Mouse (Mus musculus): ENCODE measurements around the gene Hes2. TPM values are rescaled to one million over a fixed set of nuclear protein-coding genes. Genes with fewer than 3 reads are reported as not detected.

Hes2 gene
- polyA plus RNA-seq, 1 experiment, result 0.73 TPM

DNA sequence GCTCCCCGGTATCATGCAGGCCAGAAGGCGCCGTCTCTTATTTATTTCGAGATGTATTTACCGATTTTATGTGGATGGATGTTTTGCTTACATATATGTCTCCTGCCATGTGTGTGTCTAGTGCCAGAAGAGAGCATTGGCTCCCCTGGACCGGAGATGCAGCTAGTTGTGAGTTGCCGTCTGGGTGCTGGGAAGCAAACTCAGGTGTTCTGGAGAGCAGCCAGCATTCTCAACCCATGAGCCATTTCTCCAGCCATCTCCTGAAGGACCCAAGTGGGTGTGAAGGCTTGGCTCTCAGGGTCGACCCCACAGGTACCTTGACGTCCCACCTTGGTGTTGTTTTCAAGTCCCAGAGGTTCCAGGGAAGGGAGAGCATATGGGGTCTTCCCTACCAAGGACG is 23.5 kb downstream of the Hes2 start:
- peaks cover 14% of the 10 kb centered on the region for H3K4me1 ChIP-seq (ENCODE audit: control insufficient read depth, insufficient read depth, low read length)
- H3K36me3 ChIP-seq (ENCODE audit: control insufficient read depth, insufficient read depth, low read length), result no peaks in the 10 kb centered on the region; the same call in 1 of the 2 replicates
- no peak overlapping the region for H3K27ac ChIP-seq (ENCODE audit: control insufficient read depth, insufficient read depth, low read depth, low read length)
- no peak for TF ChIP-seq CTCF (IDR thresholded peaks at IDR 0.05; ENCODE audit: control insufficient read depth, insufficient read depth, insufficient replicate concordance, low read depth, low read length)
- no peak for TF ChIP-seq POLR2A (IDR thresholded peaks at IDR 0.05; ENCODE audit: control insufficient read depth, low read depth, low read length)
- H3K4me3 ChIP-seq (ENCODE audit: control insufficient read depth, low read depth, low read length), result no peak overlapping the region
- H3K27me3 ChIP-seq (ENCODE audit: control insufficient read depth, insufficient read depth, low read length), result no peaks in the 10 kb centered on the region

DNA sequence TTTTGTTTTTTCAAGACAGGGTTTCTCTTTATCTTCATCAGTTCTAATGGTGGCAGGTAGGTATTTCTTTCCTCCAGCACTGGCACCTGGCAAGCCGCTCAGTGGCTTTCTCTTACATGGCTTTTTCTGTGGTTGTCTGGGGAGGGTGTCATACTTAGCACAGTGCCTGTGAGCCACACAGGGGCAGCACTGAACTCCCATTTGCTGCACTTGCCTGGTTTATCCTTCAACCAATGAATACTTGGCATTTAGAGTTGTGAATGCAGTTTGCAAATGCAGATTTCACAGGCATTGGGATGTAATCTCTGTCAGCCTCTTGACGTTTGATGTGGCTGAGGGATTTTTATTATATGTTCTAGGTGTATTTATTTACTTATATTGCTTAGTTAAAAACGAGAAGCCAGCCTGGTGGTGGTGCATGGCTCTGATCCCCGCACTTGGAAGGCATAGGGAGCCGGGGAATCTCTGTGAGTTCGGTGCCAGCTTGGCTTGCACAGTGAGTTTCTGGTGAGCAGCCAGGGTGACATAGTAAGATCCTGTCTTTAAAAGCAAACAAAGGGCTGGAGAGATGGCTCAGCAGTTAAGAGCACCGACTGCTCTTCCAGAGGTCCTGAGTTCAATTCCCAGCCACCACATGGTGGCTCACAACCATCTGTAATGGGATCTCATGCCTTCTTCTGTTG is 25.8 kb downstream of the Hes2 start:
- TF ChIP-seq CTCF (IDR thresholded peaks at IDR 0.05; ENCODE audit: control insufficient read depth, insufficient read depth, insufficient replicate concordance, low read depth, low read length), result no peak
- no peak for TF ChIP-seq POLR2A (IDR thresholded peaks at IDR 0.05; ENCODE audit: control insufficient read depth, low read depth, low read length)
- H3K4me3 ChIP-seq (ENCODE audit: control insufficient read depth, low read depth, low read length), result no peak overlapping the region
- H3K27me3 ChIP-seq (ENCODE audit: control insufficient read depth, insufficient read depth, low read length), result no peaks in the 10 kb centered on the region
- H3K4me1 ChIP-seq (ENCODE audit: control insufficient read depth, insufficient read depth, low read length), result peaks cover under 1% of the 10 kb centered on the region; the same call in 1 of the 2 replicates
- no peaks in the 10 kb centered on the region for H3K36me3 ChIP-seq (ENCODE audit: control insufficient read depth, insufficient read depth, low read length)
- H3K27ac ChIP-seq (ENCODE audit: control insufficient read depth, insufficient read depth, low read depth, low read length), result no peak overlapping the region

DNA sequence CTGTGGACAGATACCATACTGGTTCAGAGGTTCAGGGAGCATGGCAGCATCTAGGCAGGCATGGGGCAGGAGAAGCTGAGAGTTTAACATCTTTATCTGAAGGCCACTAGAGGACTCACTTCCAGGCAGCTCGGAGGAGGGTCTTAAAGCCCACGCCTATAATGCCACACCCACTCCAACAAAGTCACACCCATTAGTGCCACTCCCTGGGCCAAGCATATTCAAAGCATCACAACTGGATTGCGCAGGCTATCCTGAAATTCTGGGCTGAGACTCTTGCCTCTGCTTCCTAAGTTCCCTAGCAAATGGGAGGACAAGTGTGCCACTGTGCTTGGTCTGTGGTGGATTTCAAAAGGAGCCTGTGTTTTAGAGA is 26.5 kb downstream of the Hes2 start:
- Histone ChIP-seq H3K4me1 (ENCODE audit: control insufficient read depth, insufficient read depth, low read length) (no peaks in the 10 kb centered on the region; the same call in 1 of the 2 replicates), H3K27me3 (ENCODE audit: control insufficient read depth, insufficient read depth, low read length) (no peaks in the 10 kb centered on the region), H3K27ac (ENCODE audit: control insufficient read depth, insufficient read depth, low read depth, low read length) (no peak overlapping the region), H3K4me3 (ENCODE audit: control insufficient read depth, low read depth, low read length) (no peak overlapping the region), H3K36me3 (ENCODE audit: control insufficient read depth, insufficient read depth, low read length) (no peaks in the 10 kb centered on the region)
- TF ChIP-seq CTCF (IDR thresholded peaks at IDR 0.05; ENCODE audit: control insufficient read depth, insufficient read depth, insufficient replicate concordance, low read depth, low read length) (no peak), POLR2A (IDR thresholded peaks at IDR 0.05; ENCODE audit: control insufficient read depth, low read depth, low read length) (no peak)

DNA sequence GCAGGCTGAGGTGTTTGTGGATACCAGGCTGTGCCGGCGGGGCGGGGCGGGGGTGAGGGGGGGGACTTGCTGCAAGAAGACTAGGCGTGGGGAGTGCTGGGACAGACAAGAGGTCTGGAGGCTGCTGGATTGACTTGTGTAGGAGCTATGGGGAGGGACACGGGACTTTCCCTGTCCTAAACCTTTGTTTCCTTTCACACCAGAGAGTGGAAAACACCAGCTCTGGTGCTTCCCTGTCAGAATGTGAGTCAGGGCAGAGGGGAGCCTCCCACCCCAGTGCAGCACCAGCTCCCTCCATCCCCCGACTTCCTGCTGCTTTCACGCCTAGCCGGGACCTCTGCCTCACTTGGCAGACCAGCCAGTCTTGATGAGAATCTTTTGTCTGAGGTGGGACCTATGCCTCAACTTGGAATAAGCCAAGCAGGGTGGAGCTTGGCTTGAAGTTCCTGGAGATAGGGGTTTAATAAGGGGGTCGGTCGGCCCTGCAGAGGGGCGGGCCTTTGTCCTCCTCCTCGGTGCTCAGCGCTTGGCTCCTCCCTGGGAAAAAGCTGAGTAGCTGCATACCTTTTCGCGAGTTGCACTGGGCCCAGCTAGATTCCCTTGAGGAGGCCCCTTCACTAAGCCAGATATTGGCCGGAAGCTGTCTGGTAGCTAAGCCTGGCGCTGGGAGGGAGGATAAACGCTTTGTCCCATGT is 27.0 kb downstream of the Hes2 start:
- Histone ChIP-seq H3K27ac (ENCODE audit: control insufficient read depth, insufficient read depth, low read depth, low read length) (no peak overlapping the region), H3K4me1 (ENCODE audit: control insufficient read depth, insufficient read depth, low read length) (no peaks in the 10 kb centered on the region; the same call in 1 of the 2 replicates), H3K27me3 (ENCODE audit: control insufficient read depth, insufficient read depth, low read length) (no peaks in the 10 kb centered on the region), H3K4me3 (ENCODE audit: control insufficient read depth, low read depth, low read length) (no peak overlapping the region), H3K36me3 (ENCODE audit: control insufficient read depth, insufficient read depth, low read length) (no peaks in the 10 kb centered on the region)
- TF ChIP-seq POLR2A (IDR thresholded peaks at IDR 0.05; ENCODE audit: control insufficient read depth, low read depth, low read length) (no peak), CTCF (IDR thresholded peaks at IDR 0.05; ENCODE audit: control insufficient read depth, insufficient read depth, insufficient replicate concordance, low read depth, low read length) (no peak)

DNA sequence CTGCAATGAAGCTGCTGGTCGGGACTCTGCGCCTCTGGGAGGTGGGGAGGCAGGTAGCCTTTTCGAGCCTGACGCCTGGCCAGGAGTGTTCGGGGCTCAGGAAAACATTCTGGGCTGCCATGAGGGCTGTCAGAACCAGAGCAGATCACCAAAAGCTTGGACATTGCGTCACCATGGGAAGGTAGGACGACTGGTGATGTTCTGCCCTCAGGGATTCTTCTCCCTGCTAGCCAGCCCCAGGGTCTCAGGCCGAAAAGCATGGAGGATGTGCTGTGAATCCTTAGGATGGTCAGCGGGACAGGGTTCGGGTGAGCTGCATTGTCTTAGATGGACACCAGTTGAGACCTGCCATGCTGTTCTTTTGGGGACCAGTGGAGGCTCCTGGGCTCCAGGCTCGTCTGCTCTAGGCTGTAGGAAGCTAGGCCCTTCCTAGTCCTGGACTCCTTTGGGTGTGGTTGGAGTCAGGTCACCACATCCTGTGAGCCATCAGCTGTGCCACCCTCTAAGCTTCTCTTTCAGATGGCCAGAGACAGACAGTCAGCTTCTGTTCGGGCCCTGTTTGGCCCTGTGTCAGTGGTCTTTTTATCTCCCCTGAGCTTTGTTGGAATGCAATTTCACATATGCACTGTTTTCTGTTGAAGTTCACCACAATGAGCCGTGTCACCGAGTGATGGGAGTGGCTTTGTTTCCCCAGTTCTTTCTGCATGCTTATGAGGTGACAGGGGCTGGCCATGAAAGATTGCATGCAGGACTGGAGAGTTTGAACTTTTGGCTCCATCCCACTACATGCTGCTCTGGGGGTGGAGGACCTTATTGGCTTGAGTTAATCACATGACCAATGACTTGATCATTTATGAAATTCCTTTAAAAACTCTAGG is 27.8 kb downstream of the Hes2 start:
- no peak overlapping the region for H3K27ac ChIP-seq (ENCODE audit: control insufficient read depth, insufficient read depth, low read depth, low read length)
- no peaks in the 10 kb centered on the region; the same call in 1 of the 2 replicates for H3K4me1 ChIP-seq (ENCODE audit: control insufficient read depth, insufficient read depth, low read length)
- TF ChIP-seq CTCF (IDR thresholded peaks at IDR 0.05; ENCODE audit: control insufficient read depth, insufficient read depth, insufficient replicate concordance, low read depth, low read length), result no peak
- no peak for TF ChIP-seq POLR2A (IDR thresholded peaks at IDR 0.05; ENCODE audit: control insufficient read depth, low read depth, low read length)
- H3K4me3 ChIP-seq (ENCODE audit: control insufficient read depth, low read depth, low read length), result no peak overlapping the region
- no peaks in the 10 kb centered on the region for H3K36me3 ChIP-seq (ENCODE audit: control insufficient read depth, insufficient read depth, low read length)
- H3K27me3 ChIP-seq (ENCODE audit: control insufficient read depth, insufficient read depth, low read length), result no peaks in the 10 kb centered on the region

DNA sequence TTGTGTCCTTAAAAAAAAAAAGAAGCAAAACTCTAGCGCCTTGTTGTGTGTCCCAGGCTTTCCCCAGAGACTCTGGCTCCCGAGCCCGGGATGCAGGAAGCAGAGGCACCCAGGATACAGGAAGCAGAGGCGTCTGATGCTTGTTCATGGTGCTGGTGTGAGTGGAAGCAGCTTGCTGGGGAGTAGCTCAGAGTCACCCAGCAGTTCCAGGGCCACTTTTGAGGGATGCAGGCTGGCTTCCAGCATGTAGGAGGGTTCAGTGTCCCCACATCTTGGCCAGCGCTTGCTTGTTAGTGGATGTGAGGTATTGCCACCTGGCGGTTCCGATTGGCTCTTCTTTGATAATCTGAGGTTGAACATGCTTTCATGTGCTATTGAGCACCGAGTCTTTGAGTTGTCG is 28.5 kb downstream of the Hes2 start:
- no peak overlapping the region for H3K4me3 ChIP-seq (ENCODE audit: control insufficient read depth, low read depth, low read length)
- TF ChIP-seq CTCF (IDR thresholded peaks at IDR 0.05; ENCODE audit: control insufficient read depth, insufficient read depth, insufficient replicate concordance, low read depth, low read length) (no peak), POLR2A (IDR thresholded peaks at IDR 0.05; ENCODE audit: control insufficient read depth, low read depth, low read length) (no peak)
- no peaks in the 10 kb centered on the region for H3K27me3 ChIP-seq (ENCODE audit: control insufficient read depth, insufficient read depth, low read length)
- no peaks in the 10 kb centered on the region; the same call in 1 of the 2 replicates for H3K4me1 ChIP-seq (ENCODE audit: control insufficient read depth, insufficient read depth, low read length)
- no peaks in the 10 kb centered on the region for H3K36me3 ChIP-seq (ENCODE audit: control insufficient read depth, insufficient read depth, low read length)
- H3K27ac ChIP-seq (ENCODE audit: control insufficient read depth, insufficient read depth, low read depth, low read length), result no peak overlapping the region

DNA sequence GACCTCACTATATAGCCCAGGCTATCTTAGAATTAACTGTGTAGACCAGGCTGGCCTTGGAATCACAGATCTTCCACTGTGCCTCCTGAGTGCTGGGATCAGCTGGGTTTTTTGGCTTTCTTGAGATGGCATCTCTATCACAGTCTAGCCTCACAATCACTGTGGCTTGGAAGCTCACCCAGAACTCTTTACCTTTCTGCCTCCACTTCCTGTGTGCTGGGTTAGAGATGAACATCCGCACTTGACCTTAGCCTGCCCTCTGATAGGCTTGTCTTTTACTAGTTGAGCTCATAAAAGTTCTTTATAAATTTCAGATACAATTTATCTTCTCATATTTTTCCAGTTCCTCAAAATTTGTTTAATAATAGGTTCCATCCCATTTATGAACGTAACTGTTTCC is 30.0 kb downstream of the Hes2 start:
- TF ChIP-seq POLR2A (IDR thresholded peaks at IDR 0.05; ENCODE audit: control insufficient read depth, low read depth, low read length) (no peak), CTCF (IDR thresholded peaks at IDR 0.05; ENCODE audit: control insufficient read depth, insufficient read depth, insufficient replicate concordance, low read depth, low read length) (no peak)
- no peak overlapping the region for H3K4me3 ChIP-seq (ENCODE audit: control insufficient read depth, low read depth, low read length)
- H3K36me3 ChIP-seq (ENCODE audit: control insufficient read depth, insufficient read depth, low read length), result no peaks in the 10 kb centered on the region
- H3K27me3 ChIP-seq (ENCODE audit: control insufficient read depth, insufficient read depth, low read length), result no peaks in the 10 kb centered on the region
- H3K4me1 ChIP-seq (ENCODE audit: control insufficient read depth, insufficient read depth, low read length), result no peaks in the 10 kb centered on the region; the same call in 1 of the 2 replicates
- H3K27ac ChIP-seq (ENCODE audit: control insufficient read depth, insufficient read depth, low read depth, low read length), result no peak overlapping the region

Measured in testis, adult 2 months (tissue).